Mouse (Mus musculus): ENCODE results near the gene Pgpep1.

GRCm38 (mm10) chr8:70628986-70629490, 31.1 kb downstream of the Pgpep1 start:
- TF ChIP-seq CTCF (IDR thresholded peaks at IDR 0.05; ENCODE audit: low read depth, low read length) (no peak), POLR2A (IDR thresholded peaks at IDR 0.05; ENCODE audit: insufficient read depth, low read length) (no peak)

Data from ES-Bruce4 (cell line).